ENCODE assay signal across 8 mouse cellular contexts in the genomic region with DNA sequence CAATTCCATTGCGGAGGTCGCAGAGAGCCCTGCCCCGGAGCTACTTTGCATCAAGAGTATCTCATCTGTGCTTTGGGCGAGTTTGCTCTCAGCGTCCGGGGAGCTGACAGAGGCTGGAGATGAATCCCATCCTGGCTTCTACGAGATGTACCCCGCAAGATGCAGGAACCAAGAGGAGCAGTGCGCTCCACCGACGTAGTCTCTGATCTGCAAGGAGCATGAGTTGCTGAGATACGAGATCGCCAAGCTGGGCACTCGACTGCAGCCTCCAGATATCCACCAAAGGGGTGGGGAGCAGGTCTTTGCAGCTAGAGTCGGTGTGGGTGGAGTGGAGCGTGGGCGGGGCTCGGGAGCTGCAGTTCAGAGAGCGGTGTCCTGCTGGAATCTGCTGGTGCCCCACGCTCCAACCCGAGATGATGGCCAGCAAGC. TPM values are rescaled to one million over a fixed set of nuclear protein-coding genes. Genes with fewer than 3 reads are reported as not detected.
DNase-seq lines count a peak whose midpoint lies in the region; ATAC-seq and TF ChIP-seq lines count a peak whose summit lies in the region.

A gene (plus strand): TSS at position 336 of the 429 bp plus-strand sequence.

- TF ChIP-seq POLR2A in lung, adult 2 months (IDR thresholded peaks at IDR 0.05; ENCODE audit: borderline replicate concordance, extremely low read depth, low read depth, low read length): 0 out of 2 replicates have a peak, but pooled peaks have one; percentile 6

- peak; percentile 84 for ATAC-seq in frontal cortex, adult (ENCODE audit: low TSS enrichment)
- peak; percentile 35; the same call in 1 of the 2 replicates for ATAC-seq in neutrophil, adult 5-6 weeks (ENCODE audit: extremely low read depth, insufficient number of reproducible peaks, low FRiP score, poor library complexity, severe bottlenecking)

- under 1% methylated on average over 21 of the region's 21 CpGs for WGBS in lung, adult 2 months

- no peak for TF ChIP-seq CTCF in lung, adult 2 months (IDR thresholded peaks at IDR 0.05; ENCODE audit: insufficient read depth, low read length)

- H3K4me3 ChIP-seq in lung, adult 2 months (replicated peaks; ENCODE audit: extremely low read depth, low read depth, low read length): peak within 1 kb of the TSS; percentile 78

- H3K4me1 ChIP-seq in lung, adult 2 months (ENCODE audit: control insufficient read depth, insufficient read depth, low read length): no peaks in the 10 kb centered on the region; the same call in 1 of the 2 replicates

- peak; percentile 86 for DNase-seq in Muller cell, postnatal 12 days (ENCODE audit: inconsistent ontology term)
- DNase-seq in cerebellum, adult 8-10 months: peak; percentile 59
- DNase-seq in heart, postnatal 4 days: peak; percentile 71
- DNase-seq in layer of hippocampus, adult 18-20 months (ENCODE audit: low spot score in 2 of 2): peak; percentile 52 to 73
- DNase-seq in lung, adult 2 months: peak; percentile 69
- DNase-seq in thymus, postnatal 0 days (ENCODE audit: low spot score): peak; percentile 21

RNA-seq across cellular contexts. Expression of the gene that starts here (rescaled TPM):
- total RNA-seq in heart, postnatal 4 days (2021): 10 to 100 TPM; 23.1 to 51.0 TPM
- total RNA-seq in layer of hippocampus, adult 18-20 months (2021): 1 to 10 TPM; 4.8 to 5.9 TPM
- 45.0 and 47.0 TPM in 2 replicates for polyA plus RNA-seq in lung, adult 2 months (2012; rRNA removed)
- total RNA-seq in neutrophil, adult 5-6 weeks (2017): 95.3 and 99.8 TPM in 2 replicates
- polyA plus RNA-seq in thymus, postnatal 0 days (2015; fragmentation: Nextera tagmentation; extraction: Ambion mirVana): 39.1 and 45.5 TPM in 2 replicates

Comparison
In these comparisons a context has a peak if more than half of its experiments do, and no peak if none do; other contexts are left out.
1. Peak in every context shown above with its lines: DNase-seq, ATAC-seq and H3K4me3 ChIP-seq.
2. DNase-seq: peak in every context shown above with its lines; median percentile 86 in Muller cell, postnatal 12 days; 71 in heart, postnatal 4 days; 69 in lung, adult 2 months; 62 in layer of hippocampus, adult 18-20 months; 59 in cerebellum, adult 8-10 months; 21 in thymus, postnatal 0 days.